In the genomic region with DNA sequence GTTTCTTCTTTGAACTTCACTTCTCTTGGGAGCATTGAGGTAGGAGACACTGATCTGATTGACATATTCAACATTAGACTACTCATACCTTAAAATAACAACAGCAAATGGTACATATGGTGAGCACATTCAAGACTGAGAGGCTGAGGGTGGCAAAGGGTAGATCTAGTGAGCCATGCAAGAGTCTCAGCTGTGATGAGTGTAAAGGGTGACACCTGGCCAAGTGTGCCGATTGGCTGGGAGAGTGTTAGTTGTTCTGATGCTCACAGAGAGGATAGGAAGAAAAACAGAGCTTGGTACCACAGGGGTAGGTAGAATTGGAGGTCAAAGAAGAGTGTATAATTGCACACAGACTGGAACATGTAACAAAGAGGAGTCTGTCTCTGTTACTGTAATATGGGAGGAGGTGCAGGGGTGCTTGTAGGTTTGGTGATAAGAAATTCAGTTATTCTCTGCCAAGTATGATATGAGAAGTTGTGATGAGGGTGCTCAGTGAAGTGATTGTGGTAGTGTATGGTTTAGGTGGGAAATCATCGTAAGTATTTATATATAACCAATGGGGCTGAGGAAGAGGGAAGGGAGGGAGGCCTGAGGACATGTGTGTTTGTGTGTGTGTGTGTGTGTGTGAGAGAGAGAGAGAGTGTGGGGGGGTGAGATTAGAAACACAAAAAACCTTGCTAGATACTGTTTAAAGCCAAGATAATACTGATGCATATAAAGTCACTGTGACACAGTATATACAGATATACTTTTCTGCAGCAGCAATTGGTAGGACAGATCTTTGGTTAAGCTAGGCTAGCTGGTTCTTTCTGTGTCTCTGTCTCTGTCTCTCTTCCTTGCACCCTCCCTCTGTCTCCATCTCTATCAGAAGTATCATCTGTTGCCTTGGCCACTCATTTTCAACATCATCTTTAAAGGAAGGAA, we compare ENCODE assay signal across 21 mouse cellular contexts.
DNase-seq lines count a peak whose midpoint lies in the region; ATAC-seq and TF ChIP-seq lines count a peak whose summit lies in the region.
"Had no signal": no experiment of that assay in that cellular context is flagged by ENCODE, and none has a peak within 500 bp of the region (broad histone marks: within the 10 kb centered on the region; RNA-seq: fewer than 3 reads in every experiment).

No protein-coding gene starts in this region.

- 0 out of 2 replicates have a peak overlapping the region, but pooled peaks have one; percentile 4 for H3K4me2 ChIP-seq in liver, embryonic 16.5 days (ENCODE audit: low read depth, low read length)
- H3K4me2 ChIP-seq: forebrain, embryonic 12.5 days had no signal

- peak; percentile 18 for ATAC-seq in common myeloid progenitor, adult 5-6 weeks (replicated peaks; ENCODE audit: low read depth, poor library complexity, severe bottlenecking)
- ATAC-seq in liver, embryonic 16.5 days (ENCODE audit: low read depth) = peak; percentile 74
- ATAC-seq: hindbrain, postnatal 0 days; intestine, postnatal 0 days had no signal

- DNase-seq in thymus, adult 2 months = no peak
- no peak for DNase-seq in thymus, adult 18-20 months
- peak; percentile 39 for DNase-seq in thymus, postnatal 4 days
- no peak for DNase-seq in adrenal gland, adult 18-20 months (ENCODE audit: low spot score in 2 of 2)
- no peak for DNase-seq in cerebellum, adult 18-20 months
- DNase-seq: adrenal gland, postnatal 10 days; B cell, adult 2 months; cerebellum, postnatal 10 days; heart, postnatal 10 days; kidney, postnatal 25 days; right cerebral cortex, adult 18-20 months had no signal

- peaks cover 22% of the 10 kb centered on the region for H3K4me1 ChIP-seq in thymus, adult 2 months (replicated peaks; ENCODE audit: control insufficient read depth, insufficient read depth, low read length)
- H3K4me1 ChIP-seq in liver, embryonic 16.5 days (ENCODE audit: control insufficient read depth, low read depth, low read length) = peaks cover 18% of the 10 kb centered on the region
- H3K4me1 ChIP-seq: forebrain, embryonic 12.5 days; heart, embryonic 10.5 days; midbrain, embryonic 10.5 days had no signal

- TF ChIP-seq POLR2A in thymus, adult 2 months (IDR thresholded peaks at IDR 0.05; ENCODE audit: control insufficient read depth, extremely low read depth, insufficient read depth, low read length, poor library complexity) = no peak

- H3K9ac ChIP-seq in liver, embryonic 16.5 days (ENCODE audit: low read depth, low read length) = no peak overlapping the region
- H3K9ac ChIP-seq: forebrain, embryonic 12.5 days had no signal

- peak overlapping the region; percentile 88 for H3K27ac ChIP-seq in thymus, adult 2 months (ENCODE audit: control insufficient read depth, insufficient read depth, low read length)
- H3K27ac ChIP-seq in liver, embryonic 16.5 days (ENCODE audit: low read length) = peak overlapping the region; percentile 50
- H3K27ac ChIP-seq: forebrain, embryonic 12.5 days; heart, embryonic 10.5 days; hindbrain, embryonic 10.5 days; hindbrain, postnatal 0 days; layer of hippocampus, adult 2 months; midbrain, embryonic 10.5 days had no signal

- H3K27me3 ChIP-seq in thymus, adult 2 months (ENCODE audit: control insufficient read depth, insufficient read depth, low read length) = no peaks in the 10 kb centered on the region
- H3K27me3 ChIP-seq in liver, embryonic 16.5 days (ENCODE audit: control insufficient read depth, insufficient read depth, low read depth, low read length) = no peaks in the 10 kb centered on the region
- H3K27me3 ChIP-seq: CH12.LX; forebrain, embryonic 12.5 days had no signal

- no peaks in the 10 kb centered on the region for H3K9me3 ChIP-seq in liver, embryonic 16.5 days (replicated peaks; ENCODE audit: control insufficient read depth, low read length)
- H3K9me3 ChIP-seq: forebrain, embryonic 12.5 days; heart, embryonic 10.5 days; hindbrain, embryonic 10.5 days; midbrain, embryonic 10.5 days had no signal

- no peak overlapping the region for H3K4me3 ChIP-seq in thymus, adult 2 months (ENCODE audit: control insufficient read depth, insufficient read depth, low read length)
- no peak overlapping the region for H3K4me3 ChIP-seq in liver, embryonic 16.5 days (ENCODE audit: low read depth, low read length)
- H3K4me3 ChIP-seq: forebrain, embryonic 12.5 days; heart, embryonic 10.5 days; hindbrain, embryonic 10.5 days; layer of hippocampus, adult 2 months; midbrain, embryonic 10.5 days had no signal

- no peak for TF ChIP-seq CTCF in thymus, adult 2 months (IDR thresholded peaks at IDR 0.05; ENCODE audit: borderline replicate concordance, control insufficient read depth, extremely low read depth, insufficient read depth, low read length, poor library complexity)

- H3K36me3 ChIP-seq in thymus, adult 2 months (ENCODE audit: control insufficient read depth, insufficient read depth, low read length) = no peaks in the 10 kb centered on the region; the same call in 1 of the 2 replicates
- H3K36me3 ChIP-seq in liver, embryonic 16.5 days (ENCODE audit: control insufficient read depth, insufficient read depth) = no peaks in the 10 kb centered on the region

- 13% methylated on average over 2 of the region's 2 CpGs for WGBS in thymus, adult 2 months
- 27% methylated on average over 2 of the region's 2 CpGs for WGBS in liver, embryonic 16.5 days (ENCODE audit: insufficient replicate concordance)
